Mouse (Mus musculus) forebrain, postnatal 0 days (tissue): ENCODE results near the gene Fmo2. TPM values are rescaled to one million over a fixed set of nuclear protein-coding genes. Genes with fewer than 3 reads are reported as not detected.
A peak's percentile ranks its signal among the peaks of the same experiment; 100 is the strongest.

Experiments used
- ATAC-seq: fragments of 200-750 bp; cut with Nextera tagmentation; 2 replicates; pipeline ENCODE4 v1.8.0; 2017; ENCODE audit warnings: mild to moderate bottlenecking, moderate library complexity
- DNase-seq: peaks from one replicate; pipeline ENCODE4 v3.0.0-alpha.2; 2015
- H3K27ac ChIP-seq: fragments of 300-500 bp; sonication (generic); 2 replicates; pipeline ENCODE4 v1.5.1; 2014; ENCODE audit warnings: low read depth, mild to moderate bottlenecking, antibody characterized with exemption, low read length, moderate library complexity, mixed read lengths
- H3K27me3 ChIP-seq: fragments of 300-500 bp; sonication (generic); 2 replicates; pipeline ENCODE4 v1.6.1; 2014; ENCODE audit warnings: mild to moderate bottlenecking, low read length, mixed read lengths; ENCODE audit not compliant: insufficient read depth
- H3K36me3 ChIP-seq: fragments of 300-500 bp; sonication (generic); 2 replicates; pipeline ENCODE4 v1.6.1; 2014; ENCODE audit warnings: mild to moderate bottlenecking, moderate library complexity; ENCODE audit not compliant: insufficient read depth
- H3K4me1 ChIP-seq: fragments of 300-500 bp; sonication (generic); 2 replicates; pipeline ENCODE4 v1.6.1; 2014; ENCODE audit warnings: antibody characterized with exemption; ENCODE audit not compliant: insufficient read depth
- H3K4me2 ChIP-seq: fragments of 300-500 bp; sonication (generic); 2 replicates; pipeline ENCODE4 v1.6.1; 2014; ENCODE audit warnings: low read depth, mild to moderate bottlenecking, moderate library complexity
- H3K4me3 ChIP-seq: fragments of 300-500 bp; sonication (generic); 2 replicates; pipeline ENCODE4 v1.5.1; 2014; ENCODE audit warnings: low read depth, low read length, mixed read lengths
- H3K9ac ChIP-seq: fragments of 300-500 bp; sonication (generic); 2 replicates; pipeline ENCODE4 v1.6.1; 2014; ENCODE audit warnings: mild to moderate bottlenecking
- H3K9me3 ChIP-seq: fragments of 300-500 bp; sonication (generic); 2 replicates; pipeline ENCODE4 v1.6.1; 2016; ENCODE audit warnings: low read length
- CTCF ChIP-seq: sonication (generic); IDR thresholded peaks from 2 replicates; pipeline ENCODE4 v1.5.1; 2016; ENCODE audit warnings: antibody characterized with exemption, control low read depth, low read depth
- WGBS: fragments of 180-500 bp; shearing (Covaris S2); extraction: QIAGEN DNeasy Blood & Tissue Kit; methylation state at CpG from one replicate; pipeline ENCODE4 v1.1.7; 2014; 5-methylcytosine and 5-hydroxymethylcytosine counted together
- polyA plus RNA-seq: library from polyadenylated mRNA; unstranded; fragments of >200 nt; fragmentation: Nextera tagmentation; extraction: Ambion mirVana; gene quantifications from 2 replicates; pipeline ENCODE4 v1.2.1, GENCODE M21; 2015
- total RNA-seq: library from RNA; depleted of rRNA; stranded (reverse); fragments of >200 nt; gene quantifications from 2 replicates; pipeline ENCODE4 v1.2.3, GENCODE M21; 2014

The Fmo2 gene
- total and polyA plus RNA-seq, 2 experiments from 2014 or later: 0.50 to 0.81 TPM

GRCm38 (mm10) chr1:162863579-162863978 is 34.9 kb downstream of the Fmo2 start:
- no peaks in the 10 kb centered on the region for H3K4me1 ChIP-seq
- no peak for TF ChIP-seq CTCF
- no peak overlapping the region for H3K4me2 ChIP-seq
- no peak for ATAC-seq
- DNase-seq: no peak
- WGBS: 92% methylated on average over 3 of the region's 3 CpGs
- H3K9me3 ChIP-seq: no peaks in the 10 kb centered on the region
- no peaks in the 10 kb centered on the region for H3K27me3 ChIP-seq
- H3K4me3 ChIP-seq: no peak overlapping the region
- H3K36me3 ChIP-seq: no peaks in the 10 kb centered on the region
- no peak overlapping the region for H3K27ac ChIP-seq
- no peak overlapping the region for H3K9ac ChIP-seq

GRCm38 (mm10) chr1:162862328-162862727 is 36.2 kb downstream of the Fmo2 start:
- Histone ChIP-seq H3K4me3 (no peak overlapping the region), H3K9ac (no peak overlapping the region), H3K9me3 (no peaks in the 10 kb centered on the region), H3K27me3 (no peaks in the 10 kb centered on the region), H3K4me1 (no peaks in the 10 kb centered on the region), H3K27ac (no peak overlapping the region), H3K36me3 (no peaks in the 10 kb centered on the region), H3K4me2 (no peak overlapping the region)
- 40% methylated on average over 1 of the region's 1 CpGs for WGBS
- DNase-seq: no peak
- ATAC-seq: no peak
- TF ChIP-seq CTCF: no peak

- H3K27me3 ChIP-seq: no peaks in the 10 kb centered on the region
- H3K4me1 ChIP-seq: no peaks in the 10 kb centered on the region
- H3K4me2 ChIP-seq: no peak overlapping the region
- no peaks in the 10 kb centered on the region for H3K9me3 ChIP-seq
- no peak overlapping the region for H3K27ac ChIP-seq
- no peak overlapping the region for H3K4me3 ChIP-seq
- WGBS: 67% methylated on average over 9 of the region's 9 CpGs
- DNase-seq: no peak
- no peaks in the 10 kb centered on the region for H3K36me3 ChIP-seq
- TF ChIP-seq CTCF: no peak
- no peak overlapping the region for H3K9ac ChIP-seq
- no peak for ATAC-seq
Measured at GRCm38 (mm10) chr1:162859996-162860605, 38.4 kb downstream of the Fmo2 start.

- Histone ChIP-seq H3K27ac (peak overlapping the region; percentile 62; the same call in 1 of the 2 replicates), H3K9me3 (no peaks in the 10 kb centered on the region), H3K4me2 (peak overlapping the region; percentile 40), H3K4me3 (0 out of 2 replicates have a peak overlapping the region, but pooled peaks have one; percentile 7), H3K9ac (no peak overlapping the region), H3K36me3 (no peaks in the 10 kb centered on the region), H3K4me1 (no peaks in the 10 kb centered on the region), H3K27me3 (no peaks in the 10 kb centered on the region)
- DNase-seq: peak; percentile 4
- TF ChIP-seq CTCF: no peak
- 21% methylated on average over 10 of the region's 10 CpGs for WGBS
- peak; percentile 47 for ATAC-seq
Measured at GRCm38 (mm10) chr1:162859545-162859976, 39.0 kb downstream of the Fmo2 start.

GRCm38 (mm10) chr1:162858748-162859130 is 39.8 kb downstream of the Fmo2 start:
- no peaks in the 10 kb centered on the region for H3K4me1 ChIP-seq
- DNase-seq (peak; percentile 50), ATAC-seq (peak; percentile 65)
- no peaks in the 10 kb centered on the region for H3K9me3 ChIP-seq
- TF ChIP-seq CTCF: no peak
- H3K4me2 ChIP-seq: peak overlapping the region; percentile 40
- H3K36me3 ChIP-seq: no peaks in the 10 kb centered on the region
- H3K4me3 ChIP-seq: peak overlapping the region; percentile 12; the same call in 1 of the 2 replicates
- WGBS: 24% methylated on average over 12 of the region's 12 CpGs
- peak overlapping the region; percentile 62 for H3K27ac ChIP-seq
- no peaks in the 10 kb centered on the region for H3K27me3 ChIP-seq
- H3K9ac ChIP-seq: no peak overlapping the region

GRCm38 (mm10) chr1:162857766-162858747 is 40.5 kb downstream of the Fmo2 start:
- Histone ChIP-seq H3K4me1 (no peaks in the 10 kb centered on the region), H3K27ac (peak overlapping the region; percentile 62), H3K36me3 (no peaks in the 10 kb centered on the region), H3K4me3 (peak overlapping the region; percentile 12; the same call in 1 of the 2 replicates), H3K4me2 (peak overlapping the region; percentile 40), H3K27me3 (no peaks in the 10 kb centered on the region), H3K9me3 (no peaks in the 10 kb centered on the region), H3K9ac (no peak overlapping the region)
- 38% methylated on average over 18 of the region's 18 CpGs for WGBS
- ATAC-seq (peak; percentile 61), DNase-seq (peak; percentile 5)
- TF ChIP-seq CTCF: no peak
